8 mouse cellular contexts compared by ENCODE assay signal in genomic region chr3:35931896-35932727, GRCm38 (mm10). TPM values are rescaled to one million over a fixed set of nuclear protein-coding genes. Genes with fewer than 3 reads are reported as not detected.
DNase-seq lines count a peak whose midpoint lies in the region; ATAC-seq and TF ChIP-seq lines count a peak whose summit lies in the region.

No protein-coding gene starts in this region.

- peak; percentile 65 for DNase-seq in T-cell, adult 2 months (ENCODE audit: low spot score)
- peak; percentile 68 for DNase-seq in gastrocnemius, postnatal 14 days
- peak; percentile 53 for DNase-seq in left cerebral cortex, postnatal 4 days
- peak; percentile 72 for DNase-seq in right cerebral cortex, postnatal 25 days
- DNase-seq in urinary bladder, postnatal 4 days (ENCODE audit: low spot score in 2 of 2) = peak; percentile 58 to 65

- ATAC-seq in inflammation-experienced regulatory T-cells, adult 6 months = peak; percentile 60
- peak; percentile 53 for ATAC-seq in megakaryocyte-erythroid progenitor cell, adult 5-6 weeks (replicated peaks; ENCODE audit: low FRiP score, low TSS enrichment, poor library complexity, severe bottlenecking)

- H3K4me3 ChIP-seq in cortical plate, adult 2 months (ENCODE audit: insufficient read depth, low read length) = peak overlapping the region; percentile 93

- intact Hi-C loops in gastrocnemius, postnatal 14 days (cut with DNase I; ENCODE audit: low total_unique reads) = no loop called here
- intact Hi-C loops in left cerebral cortex, postnatal 4 days (cut with DNase I) = no loop called here

- H3K27ac ChIP-seq in cortical plate, adult 2 months (ENCODE audit: insufficient read depth, low read length) = peak overlapping the region; percentile 89

- no peak for TF ChIP-seq CTCF in cortical plate, adult 2 months (IDR thresholded peaks at IDR 0.05; ENCODE audit: extremely low read depth, insufficient read depth, low read length)

- no peak for TF ChIP-seq POLR2A in cortical plate, adult 2 months (IDR thresholded peaks at IDR 0.05; ENCODE audit: extremely low read depth, insufficient read depth, low read length)

- peaks cover 7% of the 10 kb centered on the region for H3K4me1 ChIP-seq in cortical plate, adult 2 months (ENCODE audit: control insufficient read depth, insufficient read depth, low read length)

RNA-seq across cellular contexts. Expression of gene Dcun1d1, which starts 5.1 kb away (rescaled TPM):
- polyA plus RNA-seq in cortical plate, adult 2 months (2012; rRNA removed) = 33.5 and 36.3 TPM in 2 replicates
- 10 to 100 TPM; 65.8 to 79.6 TPM for total RNA-seq in gastrocnemius, postnatal 14 days (2021)
- 100 to 1,000 TPM; 111 to 129 (median 126) TPM for polyA plus RNA-seq in inflammation-experienced regulatory T-cells, adult 6 months (2017; shearing (Covaris generic))
- 10 to 100 TPM; 70.4 to 73.9 TPM for total RNA-seq in left cerebral cortex, postnatal 4 days (2021)
- 71.7 and 71.9 TPM in 2 replicates for total RNA-seq in megakaryocyte-erythroid progenitor cell, adult 5-6 weeks (2014; fragmentation: Nextera tagmentation)
- 259 and 282 TPM in 2 replicates for total RNA-seq in megakaryocyte-erythroid progenitor cell, adult 5-6 weeks (2017)

Comparison
In these comparisons a context has a peak if more than half of its experiments do, and no peak if none do; other contexts are left out.
1. Peak in every context shown above with its lines: DNase-seq, ATAC-seq, H3K4me3 ChIP-seq and H3K27ac ChIP-seq.